Mouse (Mus musculus) olfactory bulb, adult 2 months (tissue): ENCODE data around the gene Vapa.

Experiments
- CTCF ChIP-seq: fragments of 200-500 bp; IDR thresholded peaks from 2 replicates; pipeline ENCODE4 v1.5.1; 2012; ENCODE audit warnings: low read depth, mild to moderate bottlenecking, low read length, moderate library complexity; ENCODE audit not compliant: insufficient read depth
- POLR2A ChIP-seq: fragments of 200-500 bp; IDR thresholded peaks from 2 replicates; pipeline ENCODE4 v1.6.1; 2012; ENCODE audit warnings: mild to moderate bottlenecking, low read depth, low read length, moderate library complexity; ENCODE audit not compliant: insufficient read depth

DNA sequence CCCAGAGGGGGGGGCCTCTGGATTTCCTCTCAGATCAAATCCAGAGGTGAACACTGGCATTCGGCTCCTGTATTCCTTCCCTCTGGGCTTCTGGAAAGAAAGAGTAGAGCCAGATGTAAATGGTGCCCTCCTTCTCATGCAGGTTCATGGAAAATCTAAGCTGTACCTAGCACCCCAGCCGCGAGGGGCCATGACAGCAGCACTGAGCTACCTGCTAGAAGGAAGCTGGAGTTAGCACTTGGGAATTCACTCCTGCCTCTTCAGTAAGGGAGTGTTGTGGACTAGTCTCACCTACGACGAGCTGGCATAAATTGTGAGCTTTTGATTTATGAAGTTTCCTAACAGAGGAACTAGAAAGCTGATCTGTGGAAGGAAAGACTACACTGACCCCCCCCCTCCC is 30.2 kb upstream of the Vapa start:
- TF ChIP-seq CTCF: no peak
- TF ChIP-seq POLR2A: no peak
